Comparison of ENCODE assay signal across 8 mouse cellular contexts in genomic region chr2:30657674-30658479, GRCm38 (mm10).
DNase-seq lines count a peak whose midpoint lies in the region; ATAC-seq and TF ChIP-seq lines count a peak whose summit lies in the region.

No protein-coding gene starts in this region.

- peaks cover 52% of the 10 kb centered on the region for H3K4me1 ChIP-seq in forebrain, postnatal 0 days (ENCODE audit: insufficient read depth)
- H3K4me1 ChIP-seq in intestine, embryonic 15.5 days (replicated peaks): peaks cover 47% of the 10 kb centered on the region
- H3K4me1 ChIP-seq in lung, adult 2 months (ENCODE audit: control insufficient read depth, insufficient read depth, low read length): peaks cover 19% of the 10 kb centered on the region

- H3K4me3 ChIP-seq in forebrain, postnatal 0 days (ENCODE audit: low read depth, low read length): peak overlapping the region; percentile 21
- peak overlapping the region; percentile 44 for H3K4me3 ChIP-seq in intestine, embryonic 15.5 days (replicated peaks)
- peak overlapping the region; percentile 65 for H3K4me3 ChIP-seq in lung, adult 2 months (replicated peaks; ENCODE audit: extremely low read depth, low read depth, low read length)

- peak; percentile 4; the same call in 1 of the 2 replicates for TF ChIP-seq POLR2A in lung, adult 2 months (IDR thresholded peaks at IDR 0.05; ENCODE audit: borderline replicate concordance, extremely low read depth, low read depth, low read length)

- H3K27me3 ChIP-seq in forebrain, postnatal 0 days (ENCODE audit: insufficient read depth, low read length): no peaks in the 10 kb centered on the region
- H3K27me3 ChIP-seq in intestine, embryonic 15.5 days (replicated peaks): no peaks in the 10 kb centered on the region

- peak overlapping the region; percentile 100 for H3K27ac ChIP-seq in forebrain, postnatal 0 days (ENCODE audit: low read depth, low read length)
- H3K27ac ChIP-seq in intestine, embryonic 15.5 days: peak overlapping the region; percentile 99

- no peaks in the 10 kb centered on the region for H3K9me3 ChIP-seq in forebrain, postnatal 0 days (ENCODE audit: low read length)
- H3K9me3 ChIP-seq in intestine, embryonic 15.5 days: no peaks in the 10 kb centered on the region

- DNase-seq in 3134 (ENCODE audit: extremely low read depth, insufficient read length, low spot score) (peak; percentile 68), A20 (ENCODE audit: low read depth, low spot score) (peak; percentile 55)
- DNase-seq in adrenal gland, postnatal 36 days: peak; percentile 86 to 87
- peak; percentile 77 for DNase-seq in forebrain, postnatal 0 days
- DNase-seq in lung, adult 2 months: no peak
- DNase-seq in retina, embryonic 14.5 days (ENCODE audit: low spot score): peak; percentile 77
- no peak for DNase-seq in frontal cortex, postnatal 25 days (ENCODE audit: low spot score in 2 of 2)

- WGBS in forebrain, postnatal 0 days: 4% methylated on average over 42 of the region's 42 CpGs
- 2% methylated on average over 42 of the region's 42 CpGs for WGBS in intestine, embryonic 15.5 days
- WGBS in lung, adult 2 months: 2% methylated on average over 42 of the region's 42 CpGs

- H3K36me3 ChIP-seq in forebrain, postnatal 0 days (ENCODE audit: insufficient read depth): no peaks in the 10 kb centered on the region
- no peaks in the 10 kb centered on the region for H3K36me3 ChIP-seq in intestine, embryonic 15.5 days

- ATAC-seq in forebrain, postnatal 0 days: peak; percentile 36
- ATAC-seq in intestine, embryonic 15.5 days: peak; percentile 61

- TF ChIP-seq CTCF in forebrain, postnatal 0 days (IDR thresholded peaks at IDR 0.05; ENCODE audit: low read depth): no peak
- TF ChIP-seq CTCF in lung, adult 2 months (IDR thresholded peaks at IDR 0.05; ENCODE audit: insufficient read depth, low read length): no peak

- H3K9ac ChIP-seq in forebrain, postnatal 0 days: peak overlapping the region; percentile 84
- H3K9ac ChIP-seq in intestine, embryonic 15.5 days: peak overlapping the region; percentile 56

- peak overlapping the region; percentile 71 for H3K4me2 ChIP-seq in forebrain, postnatal 0 days (ENCODE audit: low read depth)
- H3K4me2 ChIP-seq in intestine, embryonic 15.5 days (replicated peaks): peak overlapping the region; percentile 86

Comparison
In these comparisons a context has a peak if more than half of its experiments do, and no peak if none do; other contexts are left out.
1. DNase-seq: peak in 3134 (single experiment), A20 (single experiment), adrenal gland, postnatal 36 days (2 of 2), forebrain, postnatal 0 days (single experiment) and retina, embryonic 14.5 days (single experiment); none in lung, adult 2 months (single experiment) and frontal cortex, postnatal 25 days (0 of 2).
2. Peak in every context shown above with its lines, with median percentiles within 50 percentile points of each other: H3K4me3 ChIP-seq.